Mouse (Mus musculus): Measurements from ENCODE around the gene Susd1. TPM values are rescaled to one million over a fixed set of nuclear protein-coding genes. Genes with fewer than 3 reads are reported as not detected.
A peak's percentile ranks its signal among the peaks of the same experiment; 100 is the strongest.

The Susd1 gene
- polyA plus RNA-seq, 1 experiment from 2014 or later, result 3.6 TPM

DNA sequence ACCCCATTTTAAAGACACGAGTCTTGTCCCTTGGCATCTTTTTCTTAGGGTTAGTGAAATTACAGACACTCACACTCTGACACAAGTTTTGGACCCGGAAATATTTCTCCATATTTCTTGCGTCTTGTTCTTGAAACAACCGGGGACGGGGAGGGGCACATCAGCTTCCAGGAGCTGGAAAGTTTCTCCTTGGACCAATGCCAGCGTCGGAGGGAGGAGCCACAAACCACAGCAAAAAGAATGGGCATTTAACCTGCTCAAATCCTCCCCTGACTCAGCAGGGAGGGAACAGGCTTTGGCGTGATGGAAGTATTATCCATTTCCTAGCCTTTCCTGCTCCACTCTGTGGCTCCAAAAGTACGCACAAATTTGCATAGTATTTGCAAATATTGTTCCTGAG, 19.5 kb upstream of the Susd1 start:
- Histone ChIP-seq H3K27me3 (ENCODE audit: control insufficient read depth, insufficient read depth, low read length) (no peaks in the 10 kb centered on the region), H3K4me3 (ENCODE audit: control insufficient read depth in 1 of 2, insufficient read depth in 1 of 2, low read depth in 1 of 2, low read length in 2 of 2) (no peak overlapping the region), H3K4me1 (ENCODE audit: control insufficient read depth in 2 of 2, insufficient read depth in 2 of 2, low read length in 2 of 2) (peaks cover 12 to 28% of the 10 kb centered on the region in 2 experiments), H3K27ac (replicated peaks in 1 of 2; ENCODE audit: control insufficient read depth in 1 of 2, insufficient read depth in 1 of 2, low read depth in 2 of 2, low read length in 2 of 2) (no peak overlapping the region), H3K9ac (ENCODE audit: low read length) (no peak overlapping the region), H3K9me3 (ENCODE audit: control insufficient read depth, low read length) (no peaks in the 10 kb centered on the region), H3K4me2 (ENCODE audit: low read length) (peak overlapping the region; percentile 5; the same call in 1 of the 2 replicates), H3K36me3 (ENCODE audit: control insufficient read depth, insufficient read depth, low read length) (no peaks in the 10 kb centered on the region)
- 41% methylated on average over 9 of the region's 9 CpGs for WGBS
- no peak for ATAC-seq (ENCODE audit: insufficient number of reproducible peaks, insufficient read depth, low FRiP score, low read depth)

DNA sequence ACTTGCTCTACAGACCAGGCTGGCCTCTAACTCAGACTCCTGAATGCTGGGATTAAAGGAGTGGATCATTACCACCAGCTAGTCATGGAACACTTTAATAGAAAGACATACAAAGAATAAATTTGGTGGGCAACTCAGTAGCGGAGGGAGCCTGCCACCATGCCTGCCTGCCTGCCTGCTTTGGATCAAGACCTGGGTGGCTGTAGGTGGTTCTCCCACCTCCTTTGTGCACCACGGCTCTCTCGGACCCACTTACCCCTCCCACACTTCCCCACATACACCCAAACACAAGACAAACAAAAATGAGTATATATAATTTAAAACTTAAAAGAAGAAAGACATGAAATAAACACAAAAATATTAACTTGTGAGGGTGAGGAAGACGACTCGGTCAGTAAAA, 18.7 kb upstream of the Susd1 start:
- Histone ChIP-seq H3K27ac (replicated peaks in 1 of 2; ENCODE audit: control insufficient read depth in 1 of 2, insufficient read depth in 1 of 2, low read depth in 2 of 2, low read length in 2 of 2) (no peak overlapping the region), H3K4me2 (ENCODE audit: low read length) (no peak overlapping the region), H3K36me3 (ENCODE audit: control insufficient read depth, insufficient read depth, low read length) (no peaks in the 10 kb centered on the region), H3K27me3 (ENCODE audit: control insufficient read depth, insufficient read depth, low read length) (no peaks in the 10 kb centered on the region), H3K9ac (ENCODE audit: low read length) (no peak overlapping the region), H3K9me3 (ENCODE audit: control insufficient read depth, low read length) (no peaks in the 10 kb centered on the region), H3K4me3 (ENCODE audit: control insufficient read depth in 1 of 2, insufficient read depth in 1 of 2, low read depth in 1 of 2, low read length in 2 of 2) (no peak overlapping the region), H3K4me1 (ENCODE audit: control insufficient read depth in 2 of 2, insufficient read depth in 2 of 2, low read length in 2 of 2) (peaks cover 12 to 28% of the 10 kb centered on the region in 2 experiments)
- 90% methylated on average over 5 of the region's 5 CpGs for WGBS
- no peak for ATAC-seq (ENCODE audit: insufficient number of reproducible peaks, insufficient read depth, low FRiP score, low read depth)

DNA sequence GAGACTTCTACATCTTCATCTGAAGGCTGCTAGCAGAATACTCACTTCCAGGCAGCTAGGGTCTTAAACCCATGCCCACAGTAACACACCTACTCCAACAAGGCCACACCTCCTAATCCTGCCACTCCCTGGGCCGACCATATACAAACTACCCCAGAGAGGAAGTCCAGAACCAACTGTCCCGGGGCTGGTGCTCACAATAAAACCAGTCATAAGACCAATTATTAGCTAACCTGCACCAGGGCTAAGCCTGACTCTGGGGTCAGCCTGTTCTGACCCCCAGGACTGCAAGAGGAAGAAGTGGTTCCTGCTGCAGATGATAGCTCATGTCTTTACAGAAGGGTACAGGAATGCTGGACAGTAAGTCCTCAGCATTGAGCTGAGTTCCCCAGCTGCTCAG, 17.0 kb upstream of the Susd1 start:
- H3K4me3 ChIP-seq (ENCODE audit: control insufficient read depth in 1 of 2, insufficient read depth in 1 of 2, low read depth in 1 of 2, low read length in 2 of 2), result no peak overlapping the region
- no peaks in the 10 kb centered on the region for H3K36me3 ChIP-seq (ENCODE audit: control insufficient read depth, insufficient read depth, low read length)
- H3K4me1 ChIP-seq (ENCODE audit: control insufficient read depth in 2 of 2, insufficient read depth in 2 of 2, low read length in 2 of 2), result peaks cover 2 to 14% of the 10 kb centered on the region in 2 experiments
- no peaks in the 10 kb centered on the region for H3K9me3 ChIP-seq (ENCODE audit: control insufficient read depth, low read length)
- H3K9ac ChIP-seq (ENCODE audit: low read length), result no peak overlapping the region
- H3K27me3 ChIP-seq (ENCODE audit: control insufficient read depth, insufficient read depth, low read length), result no peaks in the 10 kb centered on the region
- no peak overlapping the region for H3K4me2 ChIP-seq (ENCODE audit: low read length)
- ATAC-seq (ENCODE audit: insufficient number of reproducible peaks, insufficient read depth, low FRiP score, low read depth), result no peak
- no peak overlapping the region for H3K27ac ChIP-seq (replicated peaks in 1 of 2; ENCODE audit: control insufficient read depth in 1 of 2, insufficient read depth in 1 of 2, low read depth in 2 of 2, low read length in 2 of 2)
- WGBS, result 69% methylated on average over 2 of the region's 2 CpGs

DNA sequence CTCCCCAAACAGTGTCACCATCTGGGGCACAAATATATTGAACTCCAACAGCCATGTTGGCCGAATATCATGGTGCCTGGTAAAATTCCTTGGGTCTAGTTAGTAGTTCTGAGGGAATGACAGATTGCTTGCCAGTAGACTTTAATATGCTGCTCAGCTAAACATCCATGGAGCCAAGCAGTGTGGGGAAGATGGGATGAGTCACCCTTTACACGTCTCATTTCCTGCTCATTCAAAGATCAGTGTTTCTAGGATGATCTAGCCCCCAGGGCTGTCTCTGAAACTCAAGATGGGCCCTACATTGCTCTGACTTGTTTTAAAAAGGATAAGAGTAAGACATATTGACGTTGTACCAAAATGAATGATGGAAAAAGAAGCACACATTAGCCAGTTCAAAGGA, 15.6 kb upstream of the Susd1 start:
- WGBS, result 70% methylated on average over 3 of the region's 3 CpGs
- no peak overlapping the region for H3K4me3 ChIP-seq (ENCODE audit: control insufficient read depth in 1 of 2, insufficient read depth in 1 of 2, low read depth in 1 of 2, low read length in 2 of 2)
- H3K36me3 ChIP-seq (ENCODE audit: control insufficient read depth, insufficient read depth, low read length), result no peaks in the 10 kb centered on the region
- no peaks in the 10 kb centered on the region for H3K9me3 ChIP-seq (ENCODE audit: control insufficient read depth, low read length)
- peaks cover 0 to 4% of the 10 kb centered on the region in 2 experiments; a peak in 2 of 4 replicates for H3K4me1 ChIP-seq (ENCODE audit: control insufficient read depth in 2 of 2, insufficient read depth in 2 of 2, low read length in 2 of 2)
- H3K27me3 ChIP-seq (ENCODE audit: control insufficient read depth, insufficient read depth, low read length), result no peaks in the 10 kb centered on the region
- ATAC-seq (ENCODE audit: insufficient number of reproducible peaks, insufficient read depth, low FRiP score, low read depth), result no peak
- no peak overlapping the region for H3K9ac ChIP-seq (ENCODE audit: low read length)
- H3K27ac ChIP-seq (replicated peaks in 1 of 2; ENCODE audit: control insufficient read depth in 1 of 2, insufficient read depth in 1 of 2, low read depth in 2 of 2, low read length in 2 of 2), result no peak overlapping the region
- H3K4me2 ChIP-seq (ENCODE audit: low read length), result no peak overlapping the region

DNA sequence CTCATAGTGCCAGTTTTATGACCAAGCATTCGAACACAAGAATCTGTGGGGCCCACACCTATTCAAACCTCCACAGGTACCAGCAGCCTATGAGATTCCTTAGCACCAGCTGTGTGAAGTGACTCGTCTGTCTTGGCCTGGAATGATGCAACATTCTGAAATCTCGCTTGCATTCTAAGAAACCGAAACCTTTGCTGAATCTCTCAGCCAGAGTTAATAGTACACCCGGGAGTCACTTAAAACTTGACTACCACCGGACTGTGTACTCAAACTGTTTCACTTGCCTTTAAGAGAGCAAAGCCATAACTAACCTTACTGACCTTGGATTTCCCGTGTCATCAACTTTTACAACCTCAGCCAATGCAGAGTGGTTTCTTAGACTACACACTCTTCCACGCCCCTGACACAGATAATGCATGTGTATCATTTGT, 14.1 kb upstream of the Susd1 start:
- 85% methylated on average over 8 of the region's 8 CpGs for WGBS

DNA sequence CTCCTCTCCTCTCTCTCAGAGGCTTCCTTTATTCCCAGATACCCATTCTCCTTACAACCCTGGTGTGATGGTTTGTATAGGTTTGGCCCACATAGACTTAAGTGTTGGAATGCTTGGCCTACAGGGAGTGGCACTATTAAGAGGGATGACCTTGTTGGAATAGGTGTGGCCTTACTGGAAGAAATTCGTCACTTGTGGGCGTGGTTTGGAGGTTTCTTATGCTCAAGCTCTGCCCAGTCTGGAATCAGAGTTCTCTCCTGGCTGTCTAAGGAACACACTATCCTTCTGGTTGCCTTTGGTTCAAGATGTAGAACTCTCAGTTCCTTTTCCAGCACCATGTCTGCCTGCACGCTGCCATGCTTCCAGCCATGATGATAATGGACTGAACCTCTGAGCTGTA, 12.5 kb upstream of the Susd1 start:
- Histone ChIP-seq H3K9ac (ENCODE audit: low read length) (no peak overlapping the region), H3K4me3 (ENCODE audit: control insufficient read depth in 1 of 2, insufficient read depth in 1 of 2, low read depth in 1 of 2, low read length in 2 of 2) (no peak overlapping the region), H3K4me2 (ENCODE audit: low read length) (no peak overlapping the region), H3K27ac (replicated peaks in 1 of 2; ENCODE audit: control insufficient read depth in 1 of 2, insufficient read depth in 1 of 2, low read depth in 2 of 2, low read length in 2 of 2) (no peak overlapping the region), H3K36me3 (ENCODE audit: control insufficient read depth, insufficient read depth, low read length) (no peaks in the 10 kb centered on the region), H3K27me3 (ENCODE audit: control insufficient read depth, insufficient read depth, low read length) (no peaks in the 10 kb centered on the region), H3K4me1 (ENCODE audit: control insufficient read depth in 2 of 2, insufficient read depth in 2 of 2, low read length in 2 of 2) (no peaks in the 10 kb centered on the region), H3K9me3 (ENCODE audit: control insufficient read depth, low read length) (no peaks in the 10 kb centered on the region)
- WGBS, result 92% methylated on average over 3 of the region's 3 CpGs
- ATAC-seq (ENCODE audit: insufficient number of reproducible peaks, insufficient read depth, low FRiP score, low read depth), result no peak

More for the DNA sequence above, 14.1 kb upstream of the Susd1 start:
- H3K36me3 ChIP-seq (ENCODE audit: control insufficient read depth, insufficient read depth, low read length), result no peaks in the 10 kb centered on the region
- ATAC-seq (ENCODE audit: insufficient number of reproducible peaks, insufficient read depth, low FRiP score, low read depth), result no peak
- no peak overlapping the region for H3K27ac ChIP-seq (replicated peaks in 1 of 2; ENCODE audit: control insufficient read depth in 1 of 2, insufficient read depth in 1 of 2, low read depth in 2 of 2, low read length in 2 of 2)
- no peak overlapping the region for H3K9ac ChIP-seq (ENCODE audit: low read length)
- H3K4me2 ChIP-seq (ENCODE audit: low read length), result no peak overlapping the region
- H3K9me3 ChIP-seq (ENCODE audit: control insufficient read depth, low read length), result no peaks in the 10 kb centered on the region
- no peaks in the 10 kb centered on the region for H3K27me3 ChIP-seq (ENCODE audit: control insufficient read depth, insufficient read depth, low read length)
- no peak overlapping the region for H3K4me3 ChIP-seq (ENCODE audit: control insufficient read depth in 1 of 2, insufficient read depth in 1 of 2, low read depth in 1 of 2, low read length in 2 of 2)
- no peaks in the 10 kb centered on the region for H3K4me1 ChIP-seq (ENCODE audit: control insufficient read depth in 2 of 2, insufficient read depth in 2 of 2, low read length in 2 of 2)

DNA sequence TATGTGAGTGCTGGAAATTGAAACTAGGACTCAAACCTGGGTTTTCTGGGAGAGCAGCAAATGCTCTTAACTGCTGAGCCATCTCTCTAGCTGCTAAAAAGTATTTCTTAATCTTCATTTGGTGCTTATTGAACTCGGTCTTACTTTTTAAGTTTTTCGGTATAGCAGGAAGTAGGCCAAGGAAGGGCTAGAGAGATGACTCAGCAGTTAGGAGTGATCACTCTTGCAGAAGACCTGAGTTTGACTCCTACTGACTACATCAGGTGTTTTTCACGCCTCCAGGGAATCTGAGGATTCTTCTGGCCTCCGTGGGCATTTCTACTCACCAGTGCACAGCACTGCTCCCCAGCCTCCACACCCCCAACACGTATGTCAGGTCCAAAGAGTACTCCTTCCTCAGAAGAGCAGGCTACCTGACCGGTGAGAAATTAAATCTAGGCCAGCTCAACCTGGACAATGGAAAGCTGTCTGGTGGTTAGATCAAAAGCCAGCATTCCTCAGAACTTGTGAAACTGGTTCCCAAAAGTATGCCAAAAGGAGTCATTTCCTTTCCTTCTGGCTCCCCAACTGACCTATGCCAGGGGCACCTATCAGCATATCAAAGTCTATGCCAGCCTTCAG, 11.9 kb upstream of the Susd1 start:
- H3K9ac ChIP-seq (ENCODE audit: low read length), result no peak overlapping the region
- no peak for ATAC-seq (ENCODE audit: insufficient number of reproducible peaks, insufficient read depth, low FRiP score, low read depth)
- H3K4me2 ChIP-seq (ENCODE audit: low read length), result no peak overlapping the region
- no peak overlapping the region for H3K27ac ChIP-seq (replicated peaks in 1 of 2; ENCODE audit: control insufficient read depth in 1 of 2, insufficient read depth in 1 of 2, low read depth in 2 of 2, low read length in 2 of 2)
- no peaks in the 10 kb centered on the region for H3K9me3 ChIP-seq (ENCODE audit: control insufficient read depth, low read length)
- no peaks in the 10 kb centered on the region for H3K36me3 ChIP-seq (ENCODE audit: control insufficient read depth, insufficient read depth, low read length)
- H3K27me3 ChIP-seq (ENCODE audit: control insufficient read depth, insufficient read depth, low read length), result no peaks in the 10 kb centered on the region
- H3K4me1 ChIP-seq (ENCODE audit: control insufficient read depth in 2 of 2, insufficient read depth in 2 of 2, low read length in 2 of 2), result peaks cover 2 to 5% of the 10 kb centered on the region in 2 experiments; a peak in 3 of 4 replicates
- 82% methylated on average over 6 of the region's 6 CpGs for WGBS
- H3K4me3 ChIP-seq (ENCODE audit: control insufficient read depth in 1 of 2, insufficient read depth in 1 of 2, low read depth in 1 of 2, low read length in 2 of 2), result no peak overlapping the region

DNA sequence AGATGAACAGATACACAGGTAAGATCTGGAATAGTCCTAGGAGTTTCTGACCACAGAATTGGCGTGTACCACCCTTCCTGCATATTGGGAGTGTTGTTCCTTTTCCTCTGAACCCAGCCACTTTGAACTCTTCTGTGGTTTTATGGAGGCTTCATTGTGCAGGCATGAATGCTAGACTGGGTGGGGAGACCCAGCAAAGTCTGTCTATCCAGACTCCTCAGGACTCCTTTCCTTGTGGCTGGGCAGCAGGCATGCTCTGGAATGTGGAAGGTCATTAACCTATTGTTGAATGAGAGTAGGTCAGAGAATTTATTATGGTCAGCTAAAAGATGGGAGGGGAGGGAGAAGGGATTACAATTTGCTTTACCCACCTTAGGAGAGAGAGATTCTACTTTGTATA, 8.9 kb upstream of the Susd1 start:
- Histone ChIP-seq H3K36me3 (ENCODE audit: control insufficient read depth, insufficient read depth, low read length) (no peaks in the 10 kb centered on the region), H3K4me3 (ENCODE audit: control insufficient read depth in 1 of 2, insufficient read depth in 1 of 2, low read depth in 1 of 2, low read length in 2 of 2) (no peak overlapping the region), H3K9ac (ENCODE audit: low read length) (no peak overlapping the region), H3K27me3 (ENCODE audit: control insufficient read depth, insufficient read depth, low read length) (no peaks in the 10 kb centered on the region), H3K27ac (replicated peaks in 1 of 2; ENCODE audit: control insufficient read depth in 1 of 2, insufficient read depth in 1 of 2, low read depth in 2 of 2, low read length in 2 of 2) (no peak overlapping the region), H3K4me1 (ENCODE audit: control insufficient read depth in 2 of 2, insufficient read depth in 2 of 2, low read length in 2 of 2) (peaks cover 5% of the 10 kb centered on the region in 2 experiments), H3K4me2 (ENCODE audit: low read length) (no peak overlapping the region), H3K9me3 (ENCODE audit: control insufficient read depth, low read length) (no peaks in the 10 kb centered on the region)
- ATAC-seq (ENCODE audit: insufficient number of reproducible peaks, insufficient read depth, low FRiP score, low read depth), result no peak
- 97% methylated on average over 1 of the region's 1 CpGs for WGBS

Measured in heart, embryonic 14.5 days (tissue).